Mouse (Mus musculus) regulatory T cell (primary cell): Measurements from ENCODE around the gene Gpi1.
"Not testable (repeated sequence)": the region's sequence is repeated elsewhere in the genome, so short reads cannot be mapped to it uniquely, and the experiment has no call there.

Source experiments
- in situ Hi-C: fragments of 300-600 bp; cut with MboI, MseI; formaldehyde crosslinking; loops from one replicate; pipeline ENCODE4 v1.15.1; 2025; ENCODE audit warnings: high pct_unique_total_duplicates

Gene Gpi1

GRCm38 (mm10) chr7:34232785-34233725 lies 2.9 kb upstream of the Gpi1 start:
- in situ Hi-C loops = no loop called here

- in situ Hi-C loops = no loop called here
These were observed 435 bp downstream of the Gpi1 start for GRCm38 (mm10) chr7:34229691-34230111.

GRCm38 (mm10) chr7:34229153-34229552 lies 983 bp downstream of the Gpi1 start:
- in situ Hi-C loops = no loop called here

- in situ Hi-C loops = no loop called here
These were observed 1.5 kb downstream of the Gpi1 start for GRCm38 (mm10) chr7:34228641-34229040.

GRCm38 (mm10) chr7:34226846-34227245 lies 3.3 kb downstream of the Gpi1 start:
- in situ Hi-C loops = no loop called here

GRCm38 (mm10) chr7:34226086-34226485 lies 4.0 kb downstream of the Gpi1 start:
- in situ Hi-C loops = no loop called here

GRCm38 (mm10) chr7:34224308-34224707 lies 5.8 kb downstream of the Gpi1 start:
- in situ Hi-C loops = no loop called here

GRCm38 (mm10) chr7:34222340-34222739 lies 7.8 kb downstream of the Gpi1 start:
- in situ Hi-C loops = no loop called here

- in situ Hi-C loops = no loop called here
These were observed 8.4 kb downstream of the Gpi1 start for GRCm38 (mm10) chr7:34221594-34222250.

GRCm38 (mm10) chr7:34218496-34218895 lies 11.6 kb downstream of the Gpi1 start:
- in situ Hi-C loops = no loop called here

- in situ Hi-C loops = no loop called here
These were observed 13.7 kb downstream of the Gpi1 start for GRCm38 (mm10) chr7:34216474-34216873.

- in situ Hi-C loops = no loop called here
These were observed 14.7 kb downstream of the Gpi1 start for GRCm38 (mm10) chr7:34215481-34215880.

GRCm38 (mm10) chr7:34214644-34215043 lies 15.5 kb downstream of the Gpi1 start:
- in situ Hi-C loops = no loop called here

GRCm38 (mm10) chr7:34213281-34213680 lies 16.9 kb downstream of the Gpi1 start:
- in situ Hi-C loops = no loop called here

- in situ Hi-C loops = no loop called here
These were observed 21.9 kb downstream of the Gpi1 start for GRCm38 (mm10) chr7:34208027-34208745.

GRCm38 (mm10) chr7:34206331-34206730 lies 23.8 kb downstream of the Gpi1 start:
- in situ Hi-C loops = no loop called here

GRCm38 (mm10) chr7:34202147-34202546 lies 28.0 kb downstream of the Gpi1 start:
- in situ Hi-C loops = not testable (repeated sequence)

- in situ Hi-C loops = no loop called here
These were observed 29.3 kb downstream of the Gpi1 start for GRCm38 (mm10) chr7:34200829-34201228.

- in situ Hi-C loops = no loop called here
These were observed 31.8 kb downstream of the Gpi1 start for GRCm38 (mm10) chr7:34198346-34198745.

GRCm38 (mm10) chr7:34196132-34197128 lies 33.7 kb downstream of the Gpi1 start, which contains the start of gene Pdcd2l:
TSS of gene Pdcd2l (minus strand) at chr7:34196661.
- in situ Hi-C loops = no loop called here

- in situ Hi-C loops = no loop called here
These were observed 34.5 kb downstream of the Gpi1 start for GRCm38 (mm10) chr7:34195632-34196031.
